13 mouse cellular contexts compared by ENCODE assay signal in genomic region chr17:49528033-49528432, GRCm38 (mm10). TPM values are rescaled to one million over a fixed set of nuclear protein-coding genes. Genes with fewer than 3 reads are reported as not detected.
DNase-seq lines count a peak whose midpoint lies in the region; ATAC-seq and TF ChIP-seq lines count a peak whose summit lies in the region.
"Had no signal": no experiment of that assay in that cellular context is flagged by ENCODE, and none has a peak within 500 bp of the region (broad histone marks: within the 10 kb centered on the region; RNA-seq: fewer than 3 reads in every experiment).

No protein-coding gene starts in this region.

- no peaks in the 10 kb centered on the region for H3K27me3 ChIP-seq in hindbrain, postnatal 0 days (ENCODE audit: insufficient read depth, low read length)
- no peaks in the 10 kb centered on the region for H3K27me3 ChIP-seq in hindbrain, embryonic 11.5 days (ENCODE audit: control insufficient read depth, insufficient read depth, low read length)

- H3K36me3 ChIP-seq in hindbrain, postnatal 0 days (ENCODE audit: insufficient read depth, low read length) = no peaks in the 10 kb centered on the region
- H3K36me3 ChIP-seq in hindbrain, embryonic 11.5 days (ENCODE audit: control insufficient read depth, insufficient read depth, low read length) = no peaks in the 10 kb centered on the region

- no peak for DNase-seq in hindbrain, postnatal 0 days (ENCODE audit: low spot score)
- DNase-seq in hindbrain, embryonic 11.5 days (ENCODE audit: low spot score) = no peak
- DNase-seq in right cerebral cortex, adult 18-20 months = peak; percentile 45
- no peak for DNase-seq in right cerebral cortex, postnatal 14 days
- peak; percentile 96 for DNase-seq in cerebellum, adult 9-10 months
- no peak for DNase-seq in urinary bladder, postnatal 4 days (ENCODE audit: low spot score in 2 of 2)
- no peak for DNase-seq in adrenal gland, adult 2 months
- DNase-seq: heart, postnatal 14 days; kidney, adult 8-10 months; midbrain, embryonic 14.5 days; thymus, postnatal 25 days had no signal

- ATAC-seq in hindbrain, postnatal 0 days = peak; percentile 50; the same call in 1 of the 2 replicates
- ATAC-seq in hindbrain, embryonic 11.5 days (ENCODE audit: low FRiP score) = no peak
- ATAC-seq: forebrain, embryonic 14.5 days had no signal

- no peak overlapping the region for H3K4me2 ChIP-seq in hindbrain, postnatal 0 days (ENCODE audit: low read depth, low read length)
- H3K4me2 ChIP-seq in hindbrain, embryonic 11.5 days (replicated peaks; ENCODE audit: low read depth, low read length) = no peak overlapping the region

- H3K9me3 ChIP-seq in hindbrain, postnatal 0 days (ENCODE audit: low read length) = no peaks in the 10 kb centered on the region
- H3K9me3 ChIP-seq in hindbrain, embryonic 11.5 days (ENCODE audit: control insufficient read depth, low read length) = no peaks in the 10 kb centered on the region

- peak overlapping the region; percentile 20; the same call in 1 of the 2 replicates for H3K27ac ChIP-seq in hindbrain, postnatal 0 days
- H3K27ac ChIP-seq in hindbrain, embryonic 11.5 days (ENCODE audit: low read depth, low read length) = no peak overlapping the region

- WGBS in hindbrain, postnatal 0 days = 70% methylated on average over 4 of the region's 4 CpGs
- WGBS in hindbrain, embryonic 11.5 days = 95% methylated on average over 4 of the region's 4 CpGs

- TF ChIP-seq CTCF in hindbrain, postnatal 0 days (IDR thresholded peaks at IDR 0.05; ENCODE audit: low read depth) = no peak

- no peak overlapping the region for H3K9ac ChIP-seq in hindbrain, postnatal 0 days (replicated peaks; ENCODE audit: low read length)
- no peak overlapping the region for H3K9ac ChIP-seq in hindbrain, embryonic 11.5 days (ENCODE audit: low read depth, low read length)

- 0 out of 2 replicates have a peak, but pooled peaks cover 8% of the 10 kb centered on the region for H3K4me1 ChIP-seq in hindbrain, postnatal 0 days (ENCODE audit: insufficient read depth, low read length)
- H3K4me1 ChIP-seq in hindbrain, embryonic 11.5 days (replicated peaks; ENCODE audit: control insufficient read depth, insufficient read depth, low read length) = no peaks in the 10 kb centered on the region

- H3K4me3 ChIP-seq in hindbrain, postnatal 0 days (ENCODE audit: low read length) = no peak overlapping the region
- H3K4me3 ChIP-seq in hindbrain, embryonic 11.5 days (ENCODE audit: low read depth, low read length) = no peak overlapping the region

RNA-seq across cellular contexts. Expression of gene Daam2, which starts 36.1 kb away (rescaled TPM):
- 12.9 and 24.5 TPM in 2 replicates for total RNA-seq in hindbrain, postnatal 0 days (2014; rRNA removed)
- 2.2 and 3.2 TPM in 2 replicates for polyA plus RNA-seq in hindbrain, postnatal 0 days (2015; fragmentation: Nextera tagmentation; extraction: Ambion mirVana)
- polyA plus RNA-seq in hindbrain, embryonic 11.5 days (2014; fragmentation: Nextera tagmentation; extraction: Ambion mirVana) = 3.9 and 4.0 TPM in 2 replicates
- 10 to 100 TPM; 29.8 to 35.9 TPM for total RNA-seq in adrenal gland, adult 2 months (2021)
- polyA plus RNA-seq in adrenal gland, adult 2 months (2012; rRNA removed) = 8.2 and 9.3 TPM in 2 replicates
- total RNA-seq: megakaryocyte progenitor cell, adult 5-6 weeks had no signal

Comparison
In these comparisons a context has a peak if more than half of its experiments do, and no peak if none do; other contexts are left out.
1. DNase-seq: peak in right cerebral cortex, adult 18-20 months (single experiment) and cerebellum, adult 9-10 months (single experiment); none in hindbrain, postnatal 0 days (single experiment), hindbrain, embryonic 11.5 days (single experiment), right cerebral cortex, postnatal 14 days (single experiment), urinary bladder, postnatal 4 days (0 of 2) and adrenal gland, adult 2 months (single experiment).